Mouse (Mus musculus): ENCODE measurements around the gene Epha8.

GRCm38 (mm10) chr4:136956751-136957446 lies at the start of gene Epha8:
- no peak for TF ChIP-seq MAX (IDR thresholded peaks at IDR 0.05; ENCODE audit: low read length)
- no peak for TF ChIP-seq EP300 (IDR thresholded peaks at IDR 0.05; ENCODE audit: low read depth in 1 of 2, low read length in 2 of 2)
- no peak for TF ChIP-seq KAT2A (conservative IDR thresholded peaks at IDR 0.05; ENCODE audit: low read depth, low read length)
- TF ChIP-seq HCFC1 (IDR thresholded peaks at IDR 0.05; ENCODE audit: low read depth, low read length), result no peak
- no peak for TF ChIP-seq GABPA (IDR thresholded peaks at IDR 0.05; ENCODE audit: low read depth, low read length)
- no peak for TF ChIP-seq POLR2A (IDR thresholded peaks at IDR 0.05; ENCODE audit: control insufficient read depth in 1 of 2, insufficient read depth in 1 of 2, low read depth in 1 of 2, low read length in 2 of 2, poor library complexity in 1 of 2)
- TF ChIP-seq MAZ (IDR thresholded peaks at IDR 0.05; ENCODE audit: low read depth, low read length), result no peak
- no peak for TF ChIP-seq CTCF (IDR thresholded peaks at IDR 0.05 in 2 of 3, conservative IDR thresholded peaks at IDR 0.05 in 1 of 3; ENCODE audit: control insufficient read depth in 1 of 3, insufficient read depth in 1 of 3, low read depth in 2 of 3, low read length in 3 of 3, poor library complexity in 1 of 3, severe bottlenecking in 1 of 3)
- TF ChIP-seq POLR2AphosphoS5 (IDR thresholded peaks at IDR 0.05; ENCODE audit: borderline replicate concordance, low read depth, low read length), result no peak
- no peak for TF ChIP-seq CHD2 (IDR thresholded peaks at IDR 0.05; ENCODE audit: low read length)
- TF ChIP-seq JUND (IDR thresholded peaks at IDR 0.05; ENCODE audit: low read depth, low read length), result no peak
- no peak for TF ChIP-seq USF1 (IDR thresholded peaks at IDR 0.05; ENCODE audit: low read depth, low read length)

All from MEL (cell line).